Mouse (Mus musculus): ENCODE measurements around the gene Usp21. TPM values are rescaled to one million over a fixed set of nuclear protein-coding genes. Genes with fewer than 3 reads are reported as not detected.
"Not testable (repeated sequence)": the region's sequence is repeated elsewhere in the genome, so short reads cannot be mapped to it uniquely, and the experiment has no call there.

The Usp21 gene
- total RNA-seq, 2 experiments from 2014 or later: 50.9 to 65.6 TPM

- DNase-seq (ENCODE audit: low spot score in 2 of 2): peak in 1 of 2 experiments; percentile 34
- intact Hi-C loops (cut with DNase I): loop anchor here (10.0 kb wide), 1 partner anchor 135 kb away; the partner anchor contains the start of gene Cfap126
Measured at GRCm38 (mm10) chr1:171249913-171250600, 37.7 kb downstream of the Usp21 start, which contains the start of gene Adamts4. TSS of gene Adamts4 (plus strand) at chr1:171250421.

DNA sequence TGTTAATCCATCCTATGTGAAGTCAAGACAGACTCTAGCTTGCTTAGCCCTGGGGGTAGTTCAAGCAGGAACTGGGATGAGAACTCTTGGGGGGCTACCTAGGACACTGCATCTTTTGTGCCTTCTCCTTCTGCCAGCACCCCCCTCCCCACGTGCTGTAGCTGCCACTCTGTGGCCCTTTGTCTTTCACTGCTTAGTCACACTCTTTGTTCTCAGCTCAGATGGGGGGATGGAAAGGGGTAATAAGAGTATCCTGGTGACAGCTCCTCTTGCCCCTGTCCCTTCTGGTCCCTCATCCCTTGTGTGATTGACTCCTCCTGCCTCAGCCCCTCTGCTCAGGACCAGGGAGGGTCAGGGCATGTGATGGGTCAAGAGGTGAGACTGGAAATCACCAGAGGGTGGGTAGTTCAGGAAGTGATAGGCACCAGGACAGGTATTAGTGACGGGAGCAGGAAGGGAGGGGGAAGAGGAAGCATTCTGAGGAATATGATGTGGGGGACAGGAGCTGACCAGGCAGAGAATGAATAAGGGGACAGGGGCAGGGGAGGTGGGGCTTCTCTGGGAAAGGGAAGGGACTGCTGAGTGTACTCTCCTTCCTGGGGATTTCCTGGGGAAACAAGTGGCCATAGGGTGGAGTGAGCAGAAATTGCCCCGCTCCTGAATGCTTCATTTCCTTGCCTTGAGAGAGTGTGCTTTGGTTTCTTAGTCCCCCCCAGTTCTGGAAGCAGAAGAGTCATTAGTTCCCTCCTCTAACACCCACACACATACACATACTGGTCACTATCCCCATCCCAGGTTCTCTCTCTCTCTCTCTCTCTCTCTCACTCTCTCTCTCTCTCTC lies 39.2 kb downstream of the Usp21 start:
- intact Hi-C loops (cut with DNase I): no loop called here
- DNase-seq (ENCODE audit: low spot score in 2 of 2): no peak

DNA sequence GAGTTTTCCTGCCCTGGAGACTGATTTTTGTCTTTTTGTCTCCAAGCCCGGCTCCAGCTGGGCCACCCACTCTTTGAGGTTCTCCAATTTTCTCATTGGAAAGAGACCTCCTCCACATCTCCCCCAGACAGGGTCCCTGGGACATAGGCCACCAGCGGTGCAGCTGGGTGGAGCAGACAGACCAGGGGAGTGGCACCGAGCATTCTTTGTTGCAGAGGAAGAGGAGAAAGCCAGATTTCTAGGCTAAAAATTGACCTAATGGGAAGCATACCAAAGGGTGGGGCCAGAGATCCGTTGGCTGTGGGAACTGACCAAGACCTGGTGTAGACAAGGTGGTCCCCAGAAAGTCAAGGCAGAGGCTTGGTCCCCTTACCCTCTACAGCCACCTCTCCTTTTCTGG lies 39.9 kb downstream of the Usp21 start:
- intact Hi-C loops (cut with DNase I): no loop called here
- no peak for DNase-seq (ENCODE audit: low spot score in 2 of 2)

GRCm38 (mm10) chr1:171247453-171247841 lies 40.3 kb downstream of the Usp21 start:
- no peak for DNase-seq (ENCODE audit: low spot score in 2 of 2)
- intact Hi-C loops (cut with DNase I): no loop called here

- DNase-seq (ENCODE audit: low spot score in 2 of 2): peak; percentile 97 to 98
- intact Hi-C loops (cut with DNase I): no loop called here
Measured at GRCm38 (mm10) chr1:171246709-171247452, 40.9 kb downstream of the Usp21 start.

GRCm38 (mm10) chr1:171245353-171245752 lies 42.4 kb downstream of the Usp21 start:
- no peak for DNase-seq (ENCODE audit: low spot score in 2 of 2)
- intact Hi-C loops (cut with DNase I): no loop called here

DNA sequence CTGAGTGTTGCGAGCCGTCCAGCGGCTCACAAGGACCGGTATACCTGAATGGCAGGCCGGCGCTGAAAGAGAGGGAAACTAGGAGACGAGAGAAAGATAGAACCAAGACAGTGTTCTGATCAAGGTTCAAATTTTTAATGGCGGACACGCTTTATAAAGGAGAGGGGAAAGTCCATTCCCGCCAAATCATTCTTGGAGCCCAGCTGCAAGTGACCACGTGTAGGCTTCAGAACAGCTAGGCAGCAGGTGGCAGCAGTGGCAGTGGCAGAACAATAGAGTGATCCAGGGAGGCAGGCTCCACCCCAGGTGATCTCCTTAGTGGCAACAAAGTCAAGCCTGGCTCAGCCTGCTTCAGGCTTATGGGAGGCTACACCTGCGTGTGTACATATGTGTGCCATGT lies 45.8 kb downstream of the Usp21 start:
- intact Hi-C loops (cut with DNase I); DNase-seq (ENCODE audit: low spot score in 2 of 2): not testable (repeated sequence)

- intact Hi-C loops (cut with DNase I): no loop called here
Measured at GRCm38 (mm10) chr1:171240911-171241310, 46.9 kb downstream of the Usp21 start.

GRCm38 (mm10) chr1:171239992-171240744 lies 47.6 kb downstream of the Usp21 start:
- DNase-seq (ENCODE audit: low spot score in 2 of 2): no peak
- intact Hi-C loops (cut with DNase I): no loop called here

More at GRCm38 (mm10) chr1:171240911-171241310, 46.9 kb downstream of the Usp21 start:
- no peak for DNase-seq (ENCODE audit: low spot score in 2 of 2)

DNA sequence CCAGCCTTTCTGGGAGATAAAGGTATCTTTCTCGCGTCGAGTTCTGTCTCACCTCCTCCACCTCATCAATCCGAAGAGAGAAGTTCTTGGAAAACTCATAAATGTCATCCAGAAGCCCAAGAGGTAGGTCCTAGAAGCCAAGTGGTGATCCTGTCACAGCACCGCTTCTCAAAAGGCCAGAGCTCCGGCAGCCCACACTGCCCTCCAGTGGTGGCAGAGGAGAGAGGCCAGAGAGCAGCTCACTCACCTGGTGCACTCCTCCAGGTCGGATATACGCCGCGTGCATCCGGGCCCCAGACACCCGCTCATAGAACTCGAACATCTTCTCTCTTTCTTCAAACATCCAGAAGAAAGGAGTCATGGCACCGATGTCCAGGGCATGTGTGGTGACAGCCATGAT lies 49.3 kb downstream of the Usp21 start:
- intact Hi-C loops (cut with DNase I): no loop called here
- DNase-seq (ENCODE audit: low spot score in 2 of 2): peak in 1 of 2 experiments; percentile 29

- intact Hi-C loops (cut with DNase I): no loop called here
Measured at GRCm38 (mm10) chr1:171237438-171237837, 50.4 kb downstream of the Usp21 start.

DNA sequence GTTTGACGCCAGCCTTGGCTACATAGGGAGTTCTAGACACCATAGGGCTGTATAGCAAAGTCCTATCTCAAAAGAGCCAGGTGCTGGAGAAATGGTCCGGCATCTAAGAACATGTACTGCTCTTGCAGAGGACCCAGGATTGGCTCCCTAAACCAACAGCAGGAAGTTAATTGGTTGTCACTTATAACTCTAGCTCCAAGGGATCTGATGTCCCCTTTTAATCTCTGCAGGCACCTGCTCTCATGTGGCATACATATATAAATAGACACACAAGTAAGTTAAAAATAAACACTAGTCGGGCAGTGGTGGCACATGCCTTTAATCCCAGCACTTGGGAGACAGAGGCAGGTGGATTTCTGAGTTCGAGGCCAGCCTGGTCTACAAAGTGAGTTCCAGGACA lies 52.0 kb downstream of the Usp21 start:
- no peak for DNase-seq (ENCODE audit: low spot score in 2 of 2)
- intact Hi-C loops (cut with DNase I): no loop called here

More at GRCm38 (mm10) chr1:171237438-171237837, 50.4 kb downstream of the Usp21 start:
- DNase-seq (ENCODE audit: low spot score in 2 of 2): no peak

- intact Hi-C loops (cut with DNase I): no loop called here
- DNase-seq (ENCODE audit: low spot score in 2 of 2): no peak
Measured at GRCm38 (mm10) chr1:171234538-171234937, 53.3 kb downstream of the Usp21 start.

DNA sequence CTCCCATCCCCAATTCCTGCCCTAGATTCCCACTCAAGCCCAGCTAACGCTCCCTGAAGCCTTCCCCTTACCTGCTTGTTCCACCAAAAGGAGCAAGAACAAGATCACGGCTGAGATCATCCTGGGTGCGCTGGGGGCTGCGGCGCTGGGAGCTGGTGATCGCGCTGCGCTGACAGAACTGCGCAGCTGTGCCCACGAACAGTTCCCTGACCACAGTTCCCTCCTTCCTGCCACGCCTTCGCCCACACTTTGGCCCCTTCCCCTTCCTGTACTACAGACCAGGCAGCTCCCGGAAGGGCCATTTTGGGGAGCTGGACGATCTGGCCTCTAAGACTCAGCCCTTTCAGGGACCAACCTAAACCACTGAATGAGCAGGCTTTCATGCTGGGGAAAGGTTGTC lies 53.7 kb downstream of the Usp21 start, which contains the start of gene Fcer1g:
Gene Fcer1g, minus strand, starts transcription at position 240 of the 400 bp plus-strand sequence.
- DNase-seq (ENCODE audit: low spot score in 2 of 2): no peak
- intact Hi-C loops (cut with DNase I): no loop called here

DNA sequence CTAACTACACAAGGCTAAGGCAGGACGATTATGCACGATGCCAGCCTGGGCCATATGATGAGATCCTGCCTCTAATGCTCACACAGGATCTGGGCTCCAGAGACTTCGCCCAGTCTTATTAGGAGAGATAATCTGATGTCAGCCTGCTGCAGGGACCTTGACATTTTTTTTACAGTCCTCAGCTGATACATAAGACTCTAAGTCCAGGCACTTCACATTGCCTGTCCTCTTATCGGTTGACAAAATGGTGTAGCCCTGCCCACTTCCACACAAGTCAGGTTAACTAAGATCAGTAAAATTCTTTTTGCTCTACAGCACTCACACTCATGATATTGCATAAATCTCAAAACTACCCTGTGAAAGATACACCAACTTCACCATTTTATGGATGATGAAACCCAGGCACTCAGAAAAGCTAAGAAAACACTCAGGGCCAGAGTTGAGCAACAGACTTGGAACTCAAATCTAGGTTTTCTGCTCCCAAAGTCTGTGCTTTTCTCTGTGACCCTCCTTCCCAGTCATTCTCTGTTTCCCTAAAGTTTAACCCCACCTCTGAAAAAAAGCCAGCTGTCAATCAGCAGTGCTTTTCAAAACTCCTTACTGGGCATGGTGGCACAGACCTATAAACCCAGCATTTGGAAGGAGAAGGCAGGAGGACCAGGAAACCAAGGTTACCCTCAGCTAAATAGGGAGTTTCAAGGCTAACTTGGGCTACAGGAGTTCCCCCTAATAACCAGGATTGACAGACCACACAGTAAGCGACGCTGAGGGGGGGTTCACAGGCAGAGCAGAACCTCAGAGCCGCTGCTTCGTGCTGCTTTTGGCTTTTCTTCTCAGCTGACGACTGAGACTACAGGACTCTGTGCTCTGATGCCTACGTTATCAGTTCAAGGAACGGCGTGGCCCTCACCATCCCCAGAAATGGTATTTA lies 54.7 kb downstream of the Usp21 start:
- DNase-seq (ENCODE audit: low spot score in 2 of 2): no peak
- intact Hi-C loops (cut with DNase I): no loop called here

- intact Hi-C loops (cut with DNase I): no loop called here
- DNase-seq (ENCODE audit: low spot score in 2 of 2): no peak
Measured at GRCm38 (mm10) chr1:171232348-171232747, 55.4 kb downstream of the Usp21 start.
